Mouse (Mus musculus): ENCODE data around the gene Ogdhl. TPM values are rescaled to one million over a fixed set of nuclear protein-coding genes. Genes with fewer than 3 reads are reported as not detected.
"Not testable (repeated sequence)": the region's sequence is repeated elsewhere in the genome, so short reads cannot be mapped to it uniquely, and the experiment has no call there.

The Ogdhl gene
- total and polyA plus RNA-seq, 2 experiments from 2014 or later = 6.5 to 13.1 TPM

DNA sequence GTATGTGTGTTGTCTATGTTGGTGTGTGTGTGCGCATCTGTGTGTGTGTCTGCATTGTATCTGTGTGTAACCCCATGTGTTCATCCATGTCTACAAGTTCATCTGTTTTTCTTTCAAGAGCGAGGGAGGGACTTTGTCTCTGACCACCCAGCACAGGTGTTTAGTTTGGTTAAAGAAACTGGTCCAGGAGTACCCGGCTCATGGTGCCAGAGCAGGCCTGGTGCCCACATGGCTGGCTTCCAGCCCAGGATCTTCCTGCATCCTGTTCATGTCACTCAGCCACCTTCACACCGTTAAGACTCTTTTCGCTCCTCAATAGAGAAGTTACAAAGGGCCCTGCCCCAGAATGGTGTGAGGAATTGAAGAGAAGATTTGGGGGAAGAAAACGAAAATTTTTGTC is 14.2 kb downstream of the Ogdhl start:
- Histone ChIP-seq H3K9me3 (replicated peaks; ENCODE audit: control insufficient read depth, low read length) (no peaks in the 10 kb centered on the region), H3K27ac (ENCODE audit: low read depth) (no peak overlapping the region), H3K27me3 (ENCODE audit: control insufficient read depth, insufficient read depth, low read length) (no peaks in the 10 kb centered on the region), H3K4me3 (ENCODE audit: low read depth, low read length) (no peak overlapping the region), H3K4me2 (ENCODE audit: low read depth, low read length) (no peak overlapping the region), H3K4me1 (ENCODE audit: control insufficient read depth, insufficient read depth) (no peaks in the 10 kb centered on the region), H3K36me3 (replicated peaks; ENCODE audit: control insufficient read depth, insufficient read depth, low read length) (no peaks in the 10 kb centered on the region), H3K9ac (replicated peaks; ENCODE audit: low read depth, low read length) (no peak overlapping the region)
- ATAC-seq (ENCODE audit: insufficient read depth, low read depth) (no peak), DNase-seq (ENCODE audit: low spot score) (no peak)
- TF ChIP-seq EP300 (IDR thresholded peaks at IDR 0.05; ENCODE audit: low read depth) (no peak), CTCF (IDR thresholded peaks at IDR 0.05; ENCODE audit: low read depth) (no peak)
- WGBS = 69% methylated on average over 6 of the region's 6 CpGs

DNA sequence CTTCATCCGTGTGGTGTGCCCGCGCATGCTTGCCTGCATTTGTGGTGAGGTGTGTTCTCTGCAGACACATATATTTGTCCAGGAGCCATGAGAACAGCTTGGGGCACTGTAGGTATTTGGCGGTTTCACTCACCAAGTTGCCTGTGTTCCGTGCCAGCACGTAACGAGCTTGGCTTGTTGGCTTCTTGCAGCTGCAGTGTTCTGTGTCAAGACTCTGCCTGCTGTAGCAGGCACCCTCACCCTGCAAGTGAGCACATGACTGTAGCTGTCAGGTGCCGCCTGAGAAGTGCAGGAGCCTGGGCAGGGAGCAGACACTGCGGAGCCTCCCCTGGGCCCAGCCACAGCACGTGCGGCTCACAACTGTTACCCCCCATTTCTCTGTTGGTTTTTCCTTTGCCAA is 14.7 kb downstream of the Ogdhl start:
- ATAC-seq (ENCODE audit: insufficient read depth, low read depth) = no peak
- 69% methylated on average over 11 of the region's 11 CpGs for WGBS
- H3K4me3 ChIP-seq (ENCODE audit: low read depth, low read length) = no peak overlapping the region
- no peak overlapping the region for H3K9ac ChIP-seq (replicated peaks; ENCODE audit: low read depth, low read length)
- H3K27me3 ChIP-seq (ENCODE audit: control insufficient read depth, insufficient read depth, low read length) = no peaks in the 10 kb centered on the region
- no peaks in the 10 kb centered on the region for H3K9me3 ChIP-seq (replicated peaks; ENCODE audit: control insufficient read depth, low read length)
- no peaks in the 10 kb centered on the region for H3K4me1 ChIP-seq (ENCODE audit: control insufficient read depth, insufficient read depth)
- H3K36me3 ChIP-seq (replicated peaks; ENCODE audit: control insufficient read depth, insufficient read depth, low read length) = no peaks in the 10 kb centered on the region
- no peak overlapping the region for H3K27ac ChIP-seq (ENCODE audit: low read depth)
- no peak for DNase-seq (ENCODE audit: low spot score)
- no peak for TF ChIP-seq EP300 (IDR thresholded peaks at IDR 0.05; ENCODE audit: low read depth)
- TF ChIP-seq CTCF (IDR thresholded peaks at IDR 0.05; ENCODE audit: low read depth) = no peak
- no peak overlapping the region for H3K4me2 ChIP-seq (ENCODE audit: low read depth, low read length)

DNA sequence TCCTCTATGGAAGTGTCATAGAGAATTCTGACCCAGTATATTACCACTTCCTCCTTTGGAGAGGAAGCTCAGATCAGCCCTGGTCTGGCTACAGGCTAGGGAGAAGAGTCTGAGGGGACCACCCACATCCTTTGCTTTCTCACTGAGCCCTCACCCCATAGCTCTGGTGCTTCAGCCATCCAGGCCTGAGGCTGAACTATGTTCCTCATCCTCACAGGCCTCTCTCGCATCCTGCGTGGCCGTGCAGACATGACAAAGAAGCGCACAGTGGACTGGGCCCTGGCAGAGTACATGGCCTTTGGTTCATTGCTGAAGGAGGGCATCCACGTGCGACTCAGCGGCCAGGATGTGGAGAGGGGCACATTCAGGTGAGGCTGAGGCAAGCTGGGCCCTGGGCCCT is 20.0 kb downstream of the Ogdhl start:
- DNase-seq (ENCODE audit: low spot score) = no peak
- Histone ChIP-seq H3K27ac (ENCODE audit: low read depth) (no peak overlapping the region), H3K4me1 (ENCODE audit: control insufficient read depth, insufficient read depth) (no peaks in the 10 kb centered on the region), H3K4me3 (ENCODE audit: low read depth, low read length) (no peak overlapping the region), H3K36me3 (replicated peaks; ENCODE audit: control insufficient read depth, insufficient read depth, low read length) (no peaks in the 10 kb centered on the region), H3K9ac (replicated peaks; ENCODE audit: low read depth, low read length) (no peak overlapping the region), H3K4me2 (ENCODE audit: low read depth, low read length) (no peak overlapping the region), H3K9me3 (replicated peaks; ENCODE audit: control insufficient read depth, low read length) (no peaks in the 10 kb centered on the region), H3K27me3 (ENCODE audit: control insufficient read depth, insufficient read depth, low read length) (no peaks in the 10 kb centered on the region)
- TF ChIP-seq CTCF (IDR thresholded peaks at IDR 0.05; ENCODE audit: low read depth) (no peak), EP300 (IDR thresholded peaks at IDR 0.05; ENCODE audit: low read depth) (no peak)
- WGBS = 95% methylated on average over 7 of the region's 7 CpGs
- no peak for ATAC-seq (ENCODE audit: insufficient read depth, low read depth)

DNA sequence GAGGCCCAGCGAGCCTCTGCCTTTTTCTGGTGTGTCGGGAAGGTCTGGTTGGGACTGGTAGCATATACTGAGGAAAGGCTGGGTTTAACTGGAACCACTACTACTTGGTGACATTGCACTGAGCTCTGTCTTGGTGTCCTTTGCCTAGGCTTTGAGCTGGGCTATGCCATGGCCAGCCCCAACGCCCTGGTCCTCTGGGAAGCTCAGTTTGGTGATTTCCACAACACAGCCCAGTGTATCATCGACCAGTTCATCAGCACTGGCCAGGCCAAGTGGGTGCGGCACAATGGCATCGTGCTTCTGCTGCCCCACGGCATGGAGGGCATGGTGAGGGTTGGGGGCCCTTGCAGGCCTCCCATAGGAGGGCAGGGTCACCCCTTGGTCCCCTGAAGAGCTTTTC is 22.4 kb downstream of the Ogdhl start:
- H3K36me3 ChIP-seq (replicated peaks; ENCODE audit: control insufficient read depth, insufficient read depth, low read length) = no peaks in the 10 kb centered on the region
- 87% methylated on average over 7 of the region's 7 CpGs for WGBS
- H3K9ac ChIP-seq (replicated peaks; ENCODE audit: low read depth, low read length) = no peak overlapping the region
- no peaks in the 10 kb centered on the region for H3K27me3 ChIP-seq (ENCODE audit: control insufficient read depth, insufficient read depth, low read length)
- DNase-seq (ENCODE audit: low spot score) = no peak
- H3K27ac ChIP-seq (ENCODE audit: low read depth) = no peak overlapping the region
- no peak for ATAC-seq (ENCODE audit: insufficient read depth, low read depth)
- no peak overlapping the region for H3K4me3 ChIP-seq (ENCODE audit: low read depth, low read length)
- H3K4me1 ChIP-seq (ENCODE audit: control insufficient read depth, insufficient read depth) = no peaks in the 10 kb centered on the region
- no peaks in the 10 kb centered on the region for H3K9me3 ChIP-seq (replicated peaks; ENCODE audit: control insufficient read depth, low read length)
- TF ChIP-seq EP300 (IDR thresholded peaks at IDR 0.05; ENCODE audit: low read depth) = no peak
- TF ChIP-seq CTCF (IDR thresholded peaks at IDR 0.05; ENCODE audit: low read depth) = no peak
- H3K4me2 ChIP-seq (ENCODE audit: low read depth, low read length) = no peak overlapping the region

DNA sequence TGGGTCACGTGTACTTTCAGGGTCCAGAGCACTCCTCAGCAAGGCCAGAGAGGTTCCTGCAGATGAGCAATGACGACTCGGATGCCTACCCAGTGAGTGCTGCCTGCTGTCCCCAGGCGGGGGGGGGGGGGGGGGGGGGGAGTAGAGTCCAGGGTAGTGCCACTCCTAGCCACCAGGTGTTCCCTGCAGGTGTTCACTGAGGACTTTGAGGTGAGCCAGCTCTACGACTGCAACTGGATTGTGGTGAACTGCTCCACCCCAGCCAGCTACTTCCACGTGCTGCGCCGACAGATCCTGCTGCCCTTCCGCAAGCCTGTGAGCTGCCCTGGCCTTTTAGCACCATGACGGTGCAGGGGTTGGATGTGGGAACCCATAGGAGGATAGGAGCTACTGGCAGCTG is 22.9 kb downstream of the Ogdhl start:
- TF ChIP-seq EP300 (IDR thresholded peaks at IDR 0.05; ENCODE audit: low read depth) = no peak
- TF ChIP-seq CTCF (IDR thresholded peaks at IDR 0.05; ENCODE audit: low read depth) = no peak
- DNase-seq (ENCODE audit: low spot score) = no peak

DNA sequence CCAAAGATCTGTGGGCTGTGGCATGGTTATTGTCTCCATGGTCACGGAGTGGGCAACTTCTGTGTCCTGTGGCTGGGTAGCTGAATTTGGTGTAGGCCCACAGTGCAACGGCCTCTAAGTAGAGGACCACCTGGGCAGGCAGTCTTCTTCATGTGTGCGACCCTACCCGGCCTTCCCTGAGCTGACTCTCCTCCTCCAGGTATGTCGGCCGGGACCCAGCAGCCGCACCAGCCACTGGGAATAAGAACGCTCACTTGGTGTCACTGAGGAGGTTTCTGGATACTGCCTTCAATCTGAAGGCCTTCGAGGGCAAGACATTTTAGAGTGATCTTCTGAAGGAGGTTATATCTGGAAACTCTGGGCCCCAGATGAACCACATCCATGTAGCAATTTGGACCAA is 25.5 kb downstream of the Ogdhl start:
- no peaks in the 10 kb centered on the region for H3K9me3 ChIP-seq (replicated peaks; ENCODE audit: control insufficient read depth, low read length)
- no peak overlapping the region for H3K9ac ChIP-seq (replicated peaks; ENCODE audit: low read depth, low read length)
- no peak overlapping the region for H3K4me3 ChIP-seq (ENCODE audit: low read depth, low read length)
- TF ChIP-seq CTCF (IDR thresholded peaks at IDR 0.05; ENCODE audit: low read depth) (no peak), EP300 (IDR thresholded peaks at IDR 0.05; ENCODE audit: low read depth) (no peak)
- H3K4me1 ChIP-seq (ENCODE audit: control insufficient read depth, insufficient read depth) = no peaks in the 10 kb centered on the region
- no peak for DNase-seq (ENCODE audit: low spot score)
- H3K4me2 ChIP-seq (ENCODE audit: low read depth, low read length) = no peak overlapping the region
- no peaks in the 10 kb centered on the region for H3K36me3 ChIP-seq (replicated peaks; ENCODE audit: control insufficient read depth, insufficient read depth, low read length)
- WGBS = 87% methylated on average over 9 of the region's 9 CpGs
- H3K27me3 ChIP-seq (ENCODE audit: control insufficient read depth, insufficient read depth, low read length) = no peaks in the 10 kb centered on the region
- no peak overlapping the region for H3K27ac ChIP-seq (ENCODE audit: low read depth)
- ATAC-seq (ENCODE audit: insufficient read depth, low read depth) = no peak

More for the DNA sequence above, 22.9 kb downstream of the Ogdhl start:
- no peaks in the 10 kb centered on the region for H3K9me3 ChIP-seq (replicated peaks; ENCODE audit: control insufficient read depth, low read length)
- H3K27me3 ChIP-seq (ENCODE audit: control insufficient read depth, insufficient read depth, low read length) = no peaks in the 10 kb centered on the region
- no peak overlapping the region for H3K4me3 ChIP-seq (ENCODE audit: low read depth, low read length)
- no peak overlapping the region for H3K4me2 ChIP-seq (ENCODE audit: low read depth, low read length)
- WGBS = 83% methylated on average over 9 of the region's 10 CpGs
- no peak overlapping the region for H3K27ac ChIP-seq (ENCODE audit: low read depth)
- H3K4me1 ChIP-seq (ENCODE audit: control insufficient read depth, insufficient read depth) = no peaks in the 10 kb centered on the region
- ATAC-seq (ENCODE audit: insufficient read depth, low read depth) = no peak
- no peak overlapping the region for H3K9ac ChIP-seq (replicated peaks; ENCODE audit: low read depth, low read length)
- no peaks in the 10 kb centered on the region for H3K36me3 ChIP-seq (replicated peaks; ENCODE audit: control insufficient read depth, insufficient read depth, low read length)

DNA sequence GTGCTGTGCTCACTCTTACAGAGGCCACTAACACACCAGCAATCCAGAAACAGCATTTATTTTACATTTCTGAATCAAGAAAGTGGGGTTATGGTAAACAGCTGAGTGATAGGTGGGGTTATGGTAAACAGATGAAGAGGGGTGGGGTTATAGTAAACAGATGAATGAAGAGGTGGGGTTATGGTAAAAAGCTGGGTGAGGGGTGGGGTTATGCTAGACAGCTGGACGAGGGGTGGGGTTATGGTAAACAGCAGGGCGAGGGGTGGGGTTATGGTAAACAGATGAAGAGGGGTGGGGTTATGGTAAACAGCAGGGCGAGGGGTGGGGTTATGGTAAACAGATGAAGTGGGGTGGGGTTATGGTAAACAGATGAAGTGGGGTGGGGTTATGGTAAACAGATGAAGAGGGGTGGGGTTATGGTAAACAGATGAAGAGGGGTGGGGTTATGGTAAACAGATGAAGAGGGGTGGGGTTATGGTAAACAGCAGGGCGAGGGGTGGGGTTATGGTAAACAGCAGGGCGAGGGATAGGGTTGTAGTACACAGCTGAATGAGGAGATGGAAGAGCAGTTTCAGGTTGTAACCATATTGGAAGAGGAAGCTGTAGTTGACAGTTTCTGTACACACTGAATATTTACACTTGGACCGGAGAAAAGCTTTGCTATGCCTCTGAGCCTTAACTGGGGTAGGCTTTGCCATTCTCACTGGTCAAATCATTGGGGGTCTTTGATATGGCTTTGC is 29.5 kb downstream of the Ogdhl start:
- not testable (repeated sequence) for H3K27me3 ChIP-seq (ENCODE audit: control insufficient read depth, insufficient read depth, low read length); H3K27ac ChIP-seq (ENCODE audit: low read depth); H3K9me3 ChIP-seq (replicated peaks; ENCODE audit: control insufficient read depth, low read length); ATAC-seq (ENCODE audit: insufficient read depth, low read depth); H3K4me1 ChIP-seq (ENCODE audit: control insufficient read depth, insufficient read depth); H3K36me3 ChIP-seq (replicated peaks; ENCODE audit: control insufficient read depth, insufficient read depth, low read length); H3K4me2 ChIP-seq (ENCODE audit: low read depth, low read length); DNase-seq (ENCODE audit: low spot score); H3K4me3 ChIP-seq (ENCODE audit: low read depth, low read length); H3K9ac ChIP-seq (replicated peaks; ENCODE audit: low read depth, low read length)
- 30% methylated on average over 6 of the region's 6 CpGs for WGBS

Measured in heart, postnatal 0 days (tissue).